Mouse (Mus musculus) cerebellum, adult 11 months (tissue): ENCODE data around the gene Dscaml1.
"Not testable (repeated sequence)": the region's sequence is repeated elsewhere in the genome, so short reads cannot be mapped to it uniquely, and the experiment has no call there.

Source experiments
- DNase-seq: peaks from one replicate; pipeline ENCODE4 v3.0.0; 2022

The Dscaml1 gene

DNA sequence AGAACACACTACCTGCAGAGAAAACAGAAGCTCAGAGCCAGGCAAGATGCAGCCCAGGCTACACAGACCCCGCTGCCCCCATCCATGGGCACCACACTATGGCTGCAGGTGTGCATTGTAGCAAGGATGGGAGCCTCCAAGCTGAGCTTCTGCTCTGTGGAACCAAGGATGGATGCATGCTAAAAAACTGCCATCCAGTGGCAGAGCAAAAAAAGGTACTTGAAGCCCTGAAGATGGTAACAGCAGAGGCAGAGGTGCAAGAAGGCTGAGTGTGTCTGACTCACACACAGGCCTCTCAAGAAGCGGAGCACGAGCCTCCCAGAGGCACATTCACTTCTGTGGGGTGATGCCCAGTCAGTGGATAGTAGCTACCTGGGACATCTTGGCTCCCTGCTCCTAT is 276.8 kb downstream of the Dscaml1 start:
- DNase-seq, result no peak

DNA sequence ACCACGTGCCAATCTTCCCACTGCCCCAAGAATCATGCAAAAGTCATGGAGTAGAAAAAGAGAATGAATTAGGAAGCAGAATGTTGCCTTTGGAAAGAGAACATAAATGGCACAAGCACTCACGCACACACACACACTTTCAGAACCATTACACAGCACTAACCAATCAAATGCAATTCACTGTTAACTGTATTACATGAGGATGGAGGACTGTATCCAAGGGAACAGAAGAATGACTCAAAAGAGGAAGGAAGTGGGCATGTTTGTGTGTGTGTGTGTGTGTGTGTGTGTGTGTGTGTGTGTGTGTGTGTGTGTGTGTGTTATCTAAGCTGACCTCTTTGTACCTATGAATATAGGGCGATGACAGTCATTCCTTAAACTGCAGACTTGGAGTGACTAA is 278.0 kb downstream of the Dscaml1 start:
- no peak for DNase-seq

DNA sequence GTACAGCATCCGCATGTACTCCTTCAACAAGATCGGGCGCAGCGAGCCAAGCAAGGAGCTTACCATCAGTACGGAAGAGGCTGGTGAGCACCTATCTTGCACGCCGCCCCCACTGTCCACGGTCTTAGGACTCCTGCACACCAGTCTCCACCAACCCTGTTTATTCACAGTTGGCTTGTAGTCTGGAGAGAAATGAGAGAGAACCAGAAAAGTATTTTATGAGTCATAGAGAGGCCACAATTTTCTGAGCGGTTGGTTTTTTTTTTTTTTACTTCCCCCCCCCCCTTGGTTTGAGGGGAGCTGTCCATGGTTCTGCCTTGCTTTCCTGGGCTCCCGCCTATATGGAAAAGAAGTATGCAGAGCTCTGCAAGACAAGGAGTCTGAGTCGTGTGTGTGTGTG is 283.9 kb downstream of the Dscaml1 start:
- no peak for DNase-seq

DNA sequence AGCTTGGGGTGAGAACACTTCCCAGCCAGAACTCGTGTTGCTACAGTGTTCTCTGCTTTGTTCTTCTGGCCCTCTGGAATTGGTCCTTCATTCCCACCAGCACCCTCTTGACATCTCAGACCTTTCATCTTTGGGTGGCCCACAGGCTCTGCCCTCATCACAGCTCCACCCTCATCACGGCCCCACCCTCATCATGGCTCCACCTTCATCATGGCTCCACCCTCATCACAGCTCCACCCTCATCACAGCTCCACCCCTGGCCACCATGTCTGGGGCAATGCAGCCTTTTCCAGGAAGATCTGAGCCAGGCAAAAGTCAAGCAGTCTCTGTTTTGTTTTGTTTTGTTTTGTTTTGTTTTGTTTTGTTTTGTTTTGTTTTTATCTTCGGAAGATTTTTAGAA is 289.0 kb downstream of the Dscaml1 start:
- no peak for DNase-seq

DNA sequence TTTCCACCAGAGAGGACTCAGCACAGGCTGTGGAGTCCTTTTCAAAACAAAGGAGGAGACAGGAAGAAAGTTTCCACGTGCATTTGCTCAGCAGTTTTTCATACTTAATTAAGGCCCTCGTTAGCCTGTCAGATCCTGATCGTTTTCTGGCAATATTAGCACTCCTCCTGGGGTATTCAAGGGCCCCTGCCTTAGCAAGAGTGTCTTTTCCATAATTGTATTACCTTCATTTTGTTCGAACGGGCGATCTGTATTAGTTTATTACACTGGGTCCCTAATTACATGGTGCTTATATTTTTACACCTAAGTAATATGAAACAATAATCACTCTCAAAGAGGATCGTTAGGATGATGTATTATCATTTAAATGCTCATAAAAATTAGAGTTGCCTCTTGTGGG is 293.6 kb downstream of the Dscaml1 start:
- DNase-seq, result no peak

DNA sequence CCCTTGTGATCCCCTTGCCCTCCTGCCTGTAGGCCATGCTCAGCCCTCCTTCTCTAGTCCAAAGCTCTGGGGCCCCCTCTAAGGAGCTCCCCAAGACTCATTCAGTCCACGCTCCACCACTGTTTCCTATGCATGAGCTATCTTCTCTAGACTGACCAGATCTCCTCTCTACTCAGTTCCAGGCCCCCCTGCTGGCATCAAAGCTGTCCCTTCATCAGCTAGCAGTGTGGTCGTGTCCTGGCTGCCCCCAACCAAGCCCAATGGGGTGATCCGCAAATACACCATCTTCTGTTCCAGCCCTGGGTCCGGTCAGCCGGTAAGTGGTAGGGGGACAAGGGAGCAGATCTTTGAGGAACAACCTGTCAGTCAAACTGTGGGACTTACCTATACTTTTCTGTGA is 305.4 kb downstream of the Dscaml1 start:
- DNase-seq, result peak; percentile 39

DNA sequence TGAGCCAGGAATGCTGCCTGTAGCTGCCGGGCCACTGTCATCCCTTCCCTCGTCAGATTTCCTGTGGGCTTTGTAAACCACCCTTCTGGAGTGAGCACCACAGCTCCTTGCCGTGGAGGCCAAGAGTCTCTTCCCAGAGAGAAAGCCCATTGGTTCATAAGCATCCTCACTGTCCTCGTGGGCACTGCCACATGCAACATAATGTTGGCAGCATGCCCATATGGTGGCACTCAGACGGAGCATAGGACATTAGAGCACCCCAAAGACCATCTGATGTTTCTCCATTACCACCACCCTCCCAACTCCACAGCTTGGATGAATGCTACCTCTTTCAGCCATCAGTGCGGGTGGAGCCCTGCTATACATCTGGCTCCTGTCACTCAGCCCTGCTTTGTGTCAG is 306.8 kb downstream of the Dscaml1 start:
- DNase-seq, result no peak

DNA sequence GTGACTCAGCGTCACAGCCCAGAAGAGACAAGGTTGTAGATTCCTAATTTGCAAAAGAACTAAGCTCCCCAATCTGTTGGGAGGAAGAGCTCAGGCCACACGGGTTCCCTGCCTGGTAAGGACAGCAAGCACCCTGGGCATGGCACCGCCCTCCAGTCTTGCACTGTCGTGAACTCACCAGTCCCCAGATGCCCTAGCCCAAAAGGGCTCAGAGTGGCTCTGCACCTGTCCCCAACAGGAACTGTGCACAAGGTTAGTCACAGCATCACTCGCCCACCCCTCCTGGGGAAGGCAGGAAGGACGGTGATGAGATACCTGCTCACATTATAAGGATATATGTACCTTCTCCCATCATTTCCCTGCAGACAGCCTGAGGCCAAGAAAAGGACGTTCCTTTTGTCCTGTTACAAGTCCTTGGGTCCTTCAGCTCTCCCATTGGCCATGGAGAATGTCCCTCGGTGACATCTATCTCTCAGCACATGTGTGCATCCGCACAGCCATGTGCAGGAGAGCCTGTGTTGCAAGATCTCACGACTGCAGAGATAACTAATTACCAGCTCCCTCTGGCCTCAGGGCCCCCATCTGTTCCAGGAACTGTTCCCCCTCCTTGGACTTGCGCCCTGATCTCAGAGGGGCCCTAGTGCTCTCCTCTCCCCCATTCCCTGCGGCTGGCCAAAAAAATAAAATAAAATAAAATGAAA is 312.7 kb downstream of the Dscaml1 start:
- DNase-seq, result no peak

DNA sequence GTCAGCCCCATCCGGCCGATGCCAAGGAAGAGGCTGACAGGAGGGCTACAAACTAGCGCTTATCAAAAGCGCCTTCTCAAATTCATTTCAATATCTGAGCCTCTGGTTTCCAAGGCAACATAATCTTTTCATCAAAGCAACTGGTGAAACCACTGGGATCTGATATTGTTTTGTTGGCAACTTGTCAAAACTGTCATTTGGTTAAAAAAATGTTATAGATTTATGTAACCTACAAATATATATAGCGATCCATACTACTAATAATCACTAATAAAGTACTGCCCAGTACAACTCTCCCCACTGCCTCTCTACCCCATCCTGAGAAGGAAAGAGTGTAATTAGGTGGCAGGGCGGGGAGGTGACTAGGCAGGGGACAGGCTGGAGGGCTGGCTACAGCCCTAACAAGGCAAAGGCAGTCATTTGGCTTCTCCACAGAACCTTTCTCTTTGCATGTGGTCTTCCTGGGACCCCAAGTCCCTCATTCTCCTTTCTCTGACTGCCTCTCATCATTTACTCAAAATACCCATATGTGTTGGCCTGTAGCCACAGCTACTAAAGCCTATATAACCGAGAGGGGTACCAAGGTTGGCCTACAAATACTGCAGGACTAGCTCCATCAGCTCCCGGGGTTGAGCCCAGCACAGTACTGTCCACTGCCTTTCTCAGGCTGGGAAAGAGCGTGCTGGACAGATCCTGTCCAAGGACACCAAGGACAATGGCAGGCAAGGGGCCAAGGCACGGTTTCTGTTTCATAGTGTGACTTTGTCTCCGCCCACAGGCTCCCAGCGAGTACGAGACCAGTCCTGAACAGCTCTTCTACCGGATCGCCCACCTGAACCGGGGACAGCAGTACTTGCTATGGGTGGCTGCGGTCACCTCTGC is 313.5 kb downstream of the Dscaml1 start:
- peak; percentile 37 for DNase-seq

DNA sequence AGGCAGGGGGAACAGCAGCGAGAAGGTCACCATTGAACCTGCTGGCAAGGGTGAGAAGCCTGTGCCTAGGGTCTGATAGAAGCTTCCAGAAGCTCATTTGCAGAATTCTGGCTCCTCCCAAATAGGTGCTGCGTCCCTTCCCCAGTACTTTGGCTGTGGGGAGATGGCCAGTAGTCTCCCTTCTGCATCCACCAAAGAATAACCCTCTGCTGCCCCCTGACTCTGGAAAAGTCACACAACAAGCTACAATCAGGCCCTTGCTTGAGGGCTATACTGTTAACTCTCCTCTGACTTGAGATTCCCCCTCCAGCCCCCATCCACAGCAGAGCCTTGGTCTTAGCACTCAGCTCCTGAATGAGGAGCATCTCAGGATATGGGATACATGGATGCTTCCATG is 314.2 kb downstream of the Dscaml1 start:
- peak; percentile 41 for DNase-seq

DNA sequence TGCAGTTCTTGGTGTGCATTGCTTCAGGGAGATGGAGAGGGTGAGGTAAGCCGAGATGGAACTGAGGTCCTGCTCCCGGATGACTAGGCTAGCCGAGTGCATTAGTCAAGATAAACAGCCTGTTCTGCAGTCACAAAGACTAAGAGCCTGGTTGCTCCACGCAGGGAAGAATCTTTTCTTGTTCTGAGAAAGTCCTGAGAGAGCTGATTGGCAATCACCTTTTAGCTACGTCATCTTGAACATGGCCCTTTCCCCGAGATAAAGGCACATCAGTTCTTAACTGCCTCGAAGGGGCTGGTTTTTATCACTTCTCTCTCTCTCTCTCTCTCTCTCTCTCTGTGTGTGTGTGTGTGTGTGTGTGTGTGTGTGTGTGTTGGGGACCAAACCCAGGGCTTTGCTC is 319.0 kb downstream of the Dscaml1 start:
- no peak for DNase-seq

DNA sequence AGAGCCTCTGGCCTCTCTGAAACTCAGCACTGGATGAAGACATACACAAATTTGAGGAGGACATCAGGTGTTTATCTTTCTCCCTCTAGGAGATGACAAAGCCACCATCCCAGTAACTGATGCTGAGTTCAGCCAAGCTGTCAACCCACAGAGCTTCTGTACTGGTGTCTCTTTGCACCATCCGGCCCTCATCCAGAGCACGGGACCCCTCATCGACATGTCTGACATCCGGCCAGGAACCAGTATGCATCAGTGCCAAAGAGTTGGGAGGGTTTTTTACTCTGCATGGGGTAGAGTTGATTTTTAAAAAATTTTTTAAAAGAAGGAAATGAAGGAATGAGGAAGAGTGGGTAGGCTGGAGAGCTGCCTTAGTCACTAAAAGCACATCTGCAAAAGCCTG is 323.5 kb downstream of the Dscaml1 start:
- DNase-seq, result no peak

DNA sequence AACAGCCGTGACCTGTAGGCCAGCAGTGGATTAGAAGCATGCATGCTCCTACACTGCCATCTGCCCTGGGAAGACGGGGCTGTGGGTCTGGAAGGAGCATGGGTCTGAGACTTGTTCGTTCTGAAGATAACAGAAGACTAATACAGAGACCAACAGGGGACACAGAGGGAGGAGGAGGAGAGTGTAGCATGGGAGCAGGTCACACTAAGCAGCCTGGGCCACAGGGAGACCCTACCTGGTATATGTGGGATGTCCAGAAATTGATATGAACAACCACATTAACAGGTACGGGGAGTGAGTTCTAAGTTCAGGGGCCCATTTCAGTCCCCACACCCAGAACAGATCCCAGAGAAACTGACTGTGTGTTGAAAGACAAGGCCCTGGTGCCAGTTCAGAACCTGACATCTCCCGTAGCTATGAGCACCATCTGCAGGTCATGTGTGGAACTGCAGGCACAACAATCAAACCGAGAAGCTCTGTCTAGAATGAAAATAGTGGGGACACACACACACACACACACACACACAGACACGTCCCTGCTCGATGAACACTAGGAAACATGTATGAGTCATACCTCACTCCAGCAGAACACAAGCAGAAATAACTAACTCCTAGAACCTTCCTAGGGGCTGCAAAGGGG is 328.1 kb downstream of the Dscaml1 start:
- peak; percentile 73 for DNase-seq

DNA sequence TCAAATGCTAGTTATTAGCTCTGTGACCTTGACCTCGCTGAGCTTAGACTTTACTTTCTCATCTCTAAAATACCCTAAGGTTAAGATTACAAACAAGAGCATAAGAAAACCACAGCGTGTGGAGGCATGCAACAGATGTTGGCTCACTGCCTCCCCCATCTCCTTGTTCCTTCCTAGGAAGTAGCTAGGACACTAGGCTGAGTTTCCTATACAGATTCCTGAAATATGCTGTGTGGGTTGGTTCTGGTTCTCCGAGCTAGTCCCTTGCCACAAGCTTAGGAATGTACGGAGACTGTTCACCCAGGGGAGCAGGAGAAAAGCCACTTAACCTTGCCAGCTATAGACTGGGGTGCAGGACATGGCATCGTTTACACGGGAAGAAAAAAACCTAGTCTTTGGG is 339.8 kb downstream of the Dscaml1 start:
- no peak for DNase-seq

DNA sequence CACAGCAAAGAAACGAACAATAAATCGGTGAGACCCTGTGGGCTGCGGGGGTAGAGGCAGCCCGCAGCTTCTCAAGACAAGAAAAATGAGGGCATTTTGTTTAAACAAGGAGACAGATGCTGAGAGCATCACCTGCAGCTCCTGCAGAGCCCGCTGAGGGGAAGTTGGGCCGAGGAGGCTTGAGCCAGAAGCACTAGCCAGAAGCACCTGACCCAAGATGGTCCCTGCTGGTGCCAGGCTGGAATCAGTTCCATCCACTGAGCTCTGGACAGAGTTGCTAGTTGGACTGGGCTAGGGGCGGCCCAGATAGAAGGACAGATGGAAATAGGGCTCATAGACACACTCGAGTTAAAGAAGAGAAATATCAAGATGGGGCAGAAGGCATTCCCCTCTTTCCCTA is 340.7 kb downstream of the Dscaml1 start:
- no peak for DNase-seq

DNA sequence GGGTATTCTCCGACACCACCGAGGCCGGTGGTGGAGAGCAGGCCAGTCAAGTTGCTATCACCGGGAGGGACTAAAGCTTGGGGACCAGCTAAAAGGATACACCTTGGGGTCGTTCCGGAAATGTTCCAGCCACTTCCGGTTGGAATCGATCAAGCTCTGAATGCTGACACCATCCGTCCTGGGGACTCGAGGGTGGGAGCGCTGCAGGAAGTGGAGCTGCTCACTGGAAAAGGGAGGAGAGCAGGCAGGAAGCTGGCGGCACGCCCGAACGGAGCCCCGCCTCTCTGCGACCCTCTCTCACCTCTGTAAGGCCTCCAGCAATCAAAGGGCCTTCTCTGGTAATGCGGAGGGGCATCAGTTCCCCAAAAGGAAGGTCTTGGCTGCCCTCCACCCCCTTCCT is 342.0 kb downstream of the Dscaml1 start:
- DNase-seq, result no peak

DNA sequence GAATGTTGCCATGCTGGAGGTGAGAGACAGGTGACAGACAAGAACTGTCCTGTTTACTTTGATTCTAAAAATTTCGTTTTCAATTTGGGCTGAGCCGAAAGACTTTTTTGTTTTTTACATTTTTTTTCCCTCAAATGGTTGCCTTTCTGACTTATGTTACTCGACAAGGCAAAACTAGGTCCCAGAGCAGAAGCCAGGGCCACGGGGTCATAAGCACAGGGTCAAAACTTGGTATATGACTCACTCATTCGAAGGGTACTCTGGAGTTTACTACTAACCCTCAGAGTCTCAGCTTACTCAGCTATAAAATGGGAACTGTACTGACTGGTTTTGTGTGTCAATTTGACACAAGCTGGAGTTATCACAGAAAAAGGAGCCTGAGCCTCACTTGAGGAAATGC is 343.2 kb downstream of the Dscaml1 start:
- no peak for DNase-seq

DNA sequence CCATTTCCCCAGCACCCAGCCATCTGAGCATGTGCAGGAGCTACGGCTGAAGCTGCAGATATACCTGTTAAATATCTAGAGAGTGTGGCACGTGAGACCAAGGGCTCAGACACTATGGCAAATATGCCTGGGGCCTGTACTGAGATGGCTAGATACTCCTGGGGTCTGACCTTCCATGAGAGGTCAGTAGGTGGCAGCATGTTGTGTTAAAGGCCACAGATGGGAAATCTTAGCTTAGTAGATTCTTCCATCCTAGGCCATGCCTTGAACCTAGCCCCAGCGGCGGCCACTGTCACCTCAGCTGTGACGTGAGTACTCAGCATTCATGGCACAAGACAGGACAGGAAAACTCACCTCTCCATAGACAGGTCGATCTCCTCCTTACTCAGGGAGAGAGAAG is 347.7 kb downstream of the Dscaml1 start:
- no peak for DNase-seq

DNA sequence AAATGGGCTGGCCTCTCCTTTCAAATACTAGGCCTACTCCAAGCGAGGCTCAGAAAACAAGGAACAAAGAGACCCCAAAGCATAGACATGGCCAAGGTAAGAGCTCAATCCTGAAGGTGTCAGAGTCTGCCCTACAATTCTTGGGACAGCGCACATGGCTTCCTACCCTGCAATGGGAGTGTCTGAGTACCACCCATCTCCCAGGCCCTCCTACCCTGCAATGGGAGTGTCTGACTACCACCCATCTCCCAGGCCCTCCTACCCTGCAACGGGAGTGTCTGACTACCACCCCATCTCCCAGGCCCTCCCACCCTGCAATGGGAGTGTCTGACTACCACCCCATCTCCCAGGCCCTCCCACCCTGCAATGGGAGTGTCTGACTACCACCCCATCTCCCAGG is 349.7 kb downstream of the Dscaml1 start:
- DNase-seq, result not testable (repeated sequence)

DNA sequence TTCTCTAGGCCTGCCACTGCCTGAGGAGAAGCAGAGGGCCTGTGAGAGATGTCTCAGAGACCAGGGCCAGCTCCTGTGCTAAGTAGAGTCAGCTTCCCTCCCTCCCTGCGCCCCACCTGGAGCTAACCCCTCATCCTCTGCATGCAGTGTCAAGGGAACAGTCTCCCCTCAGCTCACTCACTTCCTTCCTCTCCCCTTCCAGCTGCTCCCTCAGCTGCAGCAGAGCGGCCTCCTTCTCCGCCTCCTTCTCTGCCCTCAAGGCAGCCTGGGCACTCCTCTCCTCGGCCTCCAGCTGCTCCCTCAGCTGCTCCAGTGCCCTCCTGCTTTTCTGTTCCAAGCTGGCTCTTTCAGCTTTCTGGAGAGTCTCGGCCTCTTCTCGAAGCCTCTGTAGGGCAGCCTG is 352.8 kb downstream of the Dscaml1 start:
- no peak for DNase-seq

DNA sequence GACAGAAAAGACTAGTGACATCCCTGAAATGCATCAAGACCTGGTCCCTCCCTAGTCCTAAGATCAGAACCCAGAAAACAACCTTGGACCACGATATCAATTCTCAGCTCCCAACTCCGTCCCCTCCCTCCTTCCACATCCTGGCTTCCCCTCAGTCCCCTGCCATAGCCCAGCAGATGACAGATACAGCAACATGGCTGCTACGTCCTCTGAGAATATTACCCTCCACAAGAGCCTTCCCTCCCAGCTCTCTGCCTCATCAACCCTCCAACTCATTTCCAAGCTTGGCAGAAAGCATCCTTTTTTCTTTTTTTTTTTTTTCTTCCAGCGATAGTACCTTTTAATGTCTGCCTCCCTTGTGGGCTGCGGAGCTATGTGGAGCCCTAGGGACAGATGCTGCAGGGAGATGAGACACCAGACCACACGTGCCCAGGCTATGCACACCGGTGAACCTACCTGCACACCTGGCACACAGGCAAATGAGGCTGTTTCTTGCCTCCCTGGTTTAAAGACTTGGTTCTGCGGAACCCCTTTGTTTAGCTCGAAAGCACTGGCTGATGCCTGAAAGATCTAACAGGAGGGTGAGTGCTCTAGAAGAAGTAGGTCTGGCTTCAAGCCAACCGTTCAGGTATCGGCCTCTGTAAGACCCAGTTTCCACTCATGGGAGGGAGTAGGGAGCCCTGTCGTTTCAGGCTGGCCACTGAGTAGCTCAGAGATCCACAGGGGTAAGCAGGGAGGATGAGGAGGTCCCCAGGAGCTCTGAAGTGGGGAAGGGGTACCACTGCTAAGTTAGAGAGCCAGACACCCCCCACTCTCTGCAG is 357.0 kb downstream of the Dscaml1 start:
- DNase-seq, result no peak

DNA sequence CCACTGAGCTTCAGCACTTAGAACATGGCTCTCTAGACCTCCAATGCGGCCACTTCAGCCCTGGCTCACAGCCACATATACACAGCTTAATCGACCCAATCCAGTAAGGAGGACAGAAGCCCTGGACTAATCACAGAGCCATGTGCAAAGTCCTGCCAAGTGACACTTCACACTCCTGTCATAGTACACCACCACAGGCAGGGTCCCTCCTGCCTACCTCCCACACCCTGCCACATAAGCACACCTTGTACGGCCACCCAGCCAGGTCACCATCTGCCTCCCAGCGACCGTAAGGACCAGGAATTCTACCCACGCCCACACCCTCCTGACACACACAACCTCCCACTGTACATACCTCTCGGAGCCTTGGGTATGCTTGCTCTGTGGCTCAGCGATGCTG is 360.6 kb downstream of the Dscaml1 start:
- no peak for DNase-seq

DNA sequence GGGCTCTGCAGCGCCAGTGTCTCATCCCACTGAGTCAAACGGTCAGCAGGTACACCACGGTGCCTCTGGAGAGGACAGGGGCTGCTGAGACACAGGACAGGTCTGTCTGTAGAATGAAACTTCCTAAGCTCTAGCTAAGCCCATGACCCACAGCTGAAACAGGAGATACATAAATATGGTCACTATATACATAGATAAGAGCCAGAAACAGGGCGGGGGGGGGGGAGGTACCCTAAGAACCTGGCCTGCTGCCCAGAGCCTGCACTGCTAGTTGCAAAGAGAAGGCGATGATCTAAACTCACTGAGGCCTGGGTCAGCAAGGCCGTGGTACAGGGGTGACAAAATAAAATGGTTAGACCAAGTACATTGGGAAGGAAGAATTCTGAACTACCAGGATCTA is 361.1 kb downstream of the Dscaml1 start:
- DNase-seq, result no peak
